Mouse (Mus musculus): ENCODE results near the gene S100a7a.

- no peak for TF ChIP-seq CTCF (IDR thresholded peaks at IDR 0.05; ENCODE audit: low read depth, low read length)
- no peak for TF ChIP-seq POLR2A (IDR thresholded peaks at IDR 0.05; ENCODE audit: insufficient read depth, low read length)
Observed at GRCm38 (mm10) chr3:90695613-90696012, 41.8 kb downstream of the S100a7a start, which contains the start of gene S100a9.
